Mouse (Mus musculus): ENCODE results near the gene Hdac2. TPM values are rescaled to one million over a fixed set of nuclear protein-coding genes. Genes with fewer than 3 reads are reported as not detected.

Gene Hdac2
- total RNA-seq, 2 experiments from 2014 or later: 121 to 124 TPM

Other genes with a start within 250 kb of the Hdac2 start
- gene Marcks, start 164.4 kb downstream of the Hdac2 start, total RNA-seq (2021): 100 to 1,000 TPM; 286 to 292 TPM

Measured in layer of hippocampus, postnatal 10 days (tissue).